Mouse (Mus musculus) liver, embryonic 13.5 days (tissue): ENCODE data around the gene Met. TPM values are rescaled to one million over a fixed set of nuclear protein-coding genes. Genes with fewer than 3 reads are reported as not detected.

Source experiments
- ATAC-seq: fragments of 200-750 bp; cut with Nextera tagmentation; 2 replicates; pipeline ENCODE4 v1.8.0; 2017; ENCODE audit warnings: low read depth, mild to moderate bottlenecking, moderate number of reproducible peaks, moderate library complexity
- DNase-seq: peaks from one replicate; pipeline ENCODE4 v3.0.0; 2022
- H3K27ac ChIP-seq: fragments of 300-500 bp; sonication (generic); 2 replicates; pipeline ENCODE4 v1.5.1; 2015; ENCODE audit warnings: moderate library complexity, mild to moderate bottlenecking, inconsistent platforms
- H3K27me3 ChIP-seq: fragments of 300-500 bp; sonication (generic); 2 replicates; pipeline ENCODE4 v1.6.1; 2015; ENCODE audit warnings: mild to moderate bottlenecking, inconsistent platforms
- H3K36me3 ChIP-seq: fragments of 300-500 bp; sonication (generic); 2 replicates; pipeline ENCODE4 v1.6.1; 2015; ENCODE audit warnings: mild to moderate bottlenecking, inconsistent platforms
- H3K4me1 ChIP-seq: fragments of 300-500 bp; sonication (generic); replicated peaks from 2 replicates; pipeline ENCODE4 v1.6.1; 2015; ENCODE audit warnings: inconsistent platforms
- H3K4me2 ChIP-seq: fragments of 300-500 bp; sonication (generic); 2 replicates; pipeline ENCODE4 v1.6.1; 2015; ENCODE audit warnings: inconsistent platforms, mild to moderate bottlenecking, moderate library complexity
- H3K4me3 ChIP-seq: fragments of 300-500 bp; sonication (generic); replicated peaks from 2 replicates; pipeline ENCODE4 v1.5.1; 2015; ENCODE audit warnings: mild to moderate bottlenecking, inconsistent platforms
- H3K9ac ChIP-seq: fragments of 300-500 bp; sonication (generic); 2 replicates; pipeline ENCODE4 v1.6.1; 2015; ENCODE audit warnings: mild to moderate bottlenecking, inconsistent platforms
- H3K9me3 ChIP-seq: fragments of 300-500 bp; sonication (generic); replicated peaks from 2 replicates; pipeline ENCODE4 v1.6.1; 2016; ENCODE audit warnings: inconsistent platforms
- WGBS: fragments of 180-500 bp; shearing (Covaris S2); methylation state at CpG from one replicate; pipeline ENCODE4 v1.1.7; 2015; ENCODE audit not compliant: insufficient replicate concordance; 5-methylcytosine and 5-hydroxymethylcytosine counted together
- polyA plus RNA-seq: library from polyadenylated mRNA; unstranded; fragments of >200 nt; fragmentation: Nextera tagmentation; extraction: Ambion mirVana; gene quantifications from 2 replicates; pipeline ENCODE4 v1.2.1, GENCODE M21; 2015

The Met gene
- polyA plus RNA-seq, 1 experiment from 2014 or later: 3.4 TPM

DNA sequence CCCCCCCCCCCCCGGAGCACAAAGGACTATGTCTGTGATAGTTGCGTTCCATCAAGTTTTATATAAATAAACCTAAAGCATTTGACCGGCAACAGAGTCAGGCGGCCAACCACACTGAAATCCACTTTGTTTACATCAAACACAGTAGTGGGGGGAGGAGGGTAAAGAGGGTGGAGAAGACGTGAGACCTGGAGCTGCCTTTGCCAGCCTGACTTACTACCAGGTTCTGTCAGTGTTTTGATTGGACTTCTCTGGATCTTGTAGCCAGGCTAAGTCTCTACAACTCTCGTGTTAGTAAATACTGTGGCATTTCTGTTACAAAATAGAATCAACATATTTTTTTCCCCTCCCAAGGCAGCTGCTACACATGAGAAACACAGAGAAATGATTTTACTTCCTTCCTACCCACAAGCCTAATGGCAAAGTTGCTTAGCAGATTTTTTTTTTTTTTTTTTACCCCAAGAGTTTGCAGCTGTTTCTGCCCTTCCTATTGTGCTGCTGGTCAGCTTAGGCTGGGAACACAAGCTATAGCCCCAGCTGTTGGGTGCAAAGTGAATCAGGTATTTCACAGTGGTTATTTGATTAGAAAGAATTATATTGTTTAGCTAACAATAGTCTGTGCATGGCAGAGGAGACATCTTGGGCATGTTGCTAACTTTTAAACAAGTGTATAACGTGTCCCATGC is 52.3 kb downstream of the Met start:
- H3K4me1 ChIP-seq: no peaks in the 10 kb centered on the region
- H3K27me3 ChIP-seq: no peaks in the 10 kb centered on the region
- H3K9ac ChIP-seq: no peak overlapping the region
- H3K4me2 ChIP-seq: no peak overlapping the region
- WGBS: 36% methylated on average over 7 of the region's 7 CpGs
- no peak overlapping the region for H3K4me3 ChIP-seq
- DNase-seq (no peak), ATAC-seq (no peak)
- no peak overlapping the region for H3K27ac ChIP-seq
- no peaks in the 10 kb centered on the region for H3K9me3 ChIP-seq
- no peaks in the 10 kb centered on the region for H3K36me3 ChIP-seq

DNA sequence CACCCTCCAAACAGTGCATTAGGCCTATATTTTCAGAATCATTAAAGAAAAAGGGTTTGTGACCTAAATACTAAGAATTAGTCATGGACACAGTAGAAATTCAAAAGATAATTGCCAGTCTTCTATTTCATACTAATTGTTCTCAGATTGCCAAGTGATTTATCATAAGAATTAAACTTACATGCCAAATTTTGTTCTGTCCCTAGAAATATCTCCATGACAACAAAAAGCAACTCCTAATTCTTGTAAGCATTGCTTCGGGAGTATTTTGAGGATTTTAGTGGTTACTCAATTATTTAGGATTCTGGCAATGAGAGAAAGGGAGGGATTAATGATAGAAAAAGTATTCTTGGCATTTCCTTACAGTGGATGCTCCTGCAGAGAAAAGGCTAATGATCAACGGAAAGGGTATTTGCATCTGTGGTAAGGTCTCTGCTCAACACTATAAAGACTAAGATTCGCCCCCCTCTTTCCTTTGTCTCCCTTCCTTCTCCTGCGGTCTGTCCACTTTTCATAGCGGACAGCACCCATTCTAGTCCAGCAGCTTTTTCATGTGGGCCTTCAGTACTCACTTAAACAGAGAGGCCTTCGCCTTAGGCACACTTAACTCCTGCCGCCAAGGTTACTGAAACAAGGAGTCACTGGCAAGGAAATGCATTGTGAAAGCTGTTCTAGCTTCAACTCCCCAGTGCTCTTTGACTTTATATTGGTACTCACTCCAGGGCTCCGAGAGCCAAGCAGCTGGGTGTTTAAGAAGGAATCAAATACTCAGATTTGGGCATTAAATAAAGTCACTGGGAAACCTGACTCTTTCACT is 58.5 kb downstream of the Met start:
- ATAC-seq (no peak), DNase-seq (no peak)
- Histone ChIP-seq H3K27ac (no peak overlapping the region), H3K9me3 (no peaks in the 10 kb centered on the region), H3K9ac (no peak overlapping the region), H3K4me2 (no peak overlapping the region), H3K4me3 (no peak overlapping the region), H3K27me3 (no peaks in the 10 kb centered on the region), H3K4me1 (0 out of 2 replicates have a peak, but pooled peaks cover 3% of the 10 kb centered on the region), H3K36me3 (no peaks in the 10 kb centered on the region)
- WGBS: 58% methylated on average over 8 of the region's 8 CpGs

DNA sequence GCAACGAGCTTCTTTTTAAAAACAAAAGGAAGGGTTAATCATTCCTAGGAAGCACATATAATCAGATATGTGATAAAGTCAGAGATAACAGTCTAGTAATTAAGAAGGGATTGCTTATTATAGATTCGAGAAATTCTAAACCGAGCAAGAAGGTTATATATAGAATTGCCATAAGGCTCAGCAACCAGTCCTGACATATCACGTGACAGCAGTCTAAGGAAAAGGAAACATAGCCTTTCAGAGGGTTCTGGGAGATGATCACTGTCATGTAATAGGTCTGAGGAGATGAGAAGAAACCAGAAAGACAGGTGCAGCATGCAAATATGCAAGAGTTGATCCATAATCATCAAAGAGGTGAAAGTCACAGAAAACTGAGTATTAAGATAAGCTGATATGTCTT is 59.3 kb downstream of the Met start:
- ATAC-seq: no peak
- Histone ChIP-seq H3K27me3 (no peaks in the 10 kb centered on the region), H3K36me3 (no peaks in the 10 kb centered on the region), H3K4me3 (no peak overlapping the region), H3K9ac (no peak overlapping the region), H3K27ac (no peak overlapping the region), H3K4me1 (0 out of 2 replicates have a peak, but pooled peaks cover 3% of the 10 kb centered on the region), H3K4me2 (no peak overlapping the region), H3K9me3 (no peaks in the 10 kb centered on the region)
- no peak for DNase-seq
- WGBS: 54% methylated on average over 4 of the region's 4 CpGs

DNA sequence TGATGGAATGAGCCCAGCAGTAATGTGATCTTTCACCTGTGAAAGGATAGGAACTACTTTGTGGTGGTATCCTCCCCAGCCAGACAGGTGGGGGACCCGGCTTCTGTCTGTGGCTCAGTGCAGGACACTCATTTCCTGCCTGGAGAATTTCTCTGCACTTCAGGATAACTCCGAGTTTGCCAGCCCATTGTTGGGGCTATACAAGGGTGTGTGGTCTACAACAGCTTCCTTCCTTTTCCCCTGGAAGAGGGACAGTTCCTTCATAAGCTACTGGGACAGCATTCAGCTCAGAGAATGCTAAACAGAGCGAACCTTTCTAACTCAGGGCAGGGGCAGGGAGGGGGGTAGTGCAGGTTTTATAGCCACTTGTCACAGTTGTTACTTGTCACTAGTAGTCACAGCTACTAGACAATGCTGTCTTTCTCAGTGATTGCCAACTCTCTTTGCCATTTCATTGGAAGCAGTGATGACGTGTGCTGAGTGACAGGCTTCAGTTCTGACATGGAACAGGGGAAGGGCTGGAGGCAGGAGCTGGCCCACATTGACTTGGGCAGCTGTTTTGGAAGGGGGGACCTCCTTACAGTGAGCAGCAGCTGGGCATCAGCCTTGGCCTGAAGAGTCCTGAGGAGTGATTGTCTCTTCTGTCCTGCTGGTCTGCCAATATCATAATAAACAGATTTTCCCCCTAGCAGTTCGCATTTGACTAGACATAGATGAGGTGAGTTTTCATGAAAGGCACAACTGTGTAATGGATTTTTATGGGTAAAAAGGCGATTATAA is 66.1 kb downstream of the Met start:
- WGBS: 34% methylated on average over 6 of the region's 6 CpGs
- Histone ChIP-seq H3K4me3 (no peak overlapping the region), H3K4me1 (no peaks in the 10 kb centered on the region), H3K9me3 (no peaks in the 10 kb centered on the region), H3K36me3 (no peaks in the 10 kb centered on the region), H3K27ac (no peak overlapping the region), H3K9ac (no peak overlapping the region), H3K4me2 (no peak overlapping the region), H3K27me3 (no peaks in the 10 kb centered on the region)
- no peak for ATAC-seq
- DNase-seq: no peak

DNA sequence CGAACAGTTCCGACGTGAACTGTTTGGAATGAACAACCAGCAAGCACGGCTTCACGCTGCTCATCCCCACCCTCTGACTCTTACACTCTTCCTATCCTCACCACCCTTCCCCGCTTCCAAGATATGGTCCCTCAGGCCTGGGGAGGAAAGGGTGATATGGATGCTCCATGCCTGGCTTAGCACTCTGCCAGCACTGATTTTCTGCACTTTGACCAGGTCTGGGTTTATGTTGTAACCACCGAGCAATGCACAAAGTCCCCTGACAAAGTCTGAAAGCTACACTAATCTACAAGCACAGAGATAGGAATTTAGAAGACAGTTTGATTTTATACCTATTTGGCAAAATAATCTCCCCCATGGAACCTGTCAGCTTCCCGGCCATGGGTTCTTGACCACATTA is 78.0 kb downstream of the Met start:
- Histone ChIP-seq H3K4me2 (no peak overlapping the region), H3K4me1 (0 out of 2 replicates have a peak, but pooled peaks cover 3% of the 10 kb centered on the region), H3K4me3 (no peak overlapping the region), H3K27ac (peak overlapping the region; percentile 43; the same call in 1 of the 2 replicates), H3K9me3 (no peaks in the 10 kb centered on the region), H3K9ac (no peak overlapping the region), H3K27me3 (no peaks in the 10 kb centered on the region), H3K36me3 (0 out of 2 replicates have a peak, but pooled peaks cover 3% of the 10 kb centered on the region)
- no peak for DNase-seq
- peak; percentile 66 for ATAC-seq
- WGBS: 67% methylated on average over 8 of the region's 8 CpGs

DNA sequence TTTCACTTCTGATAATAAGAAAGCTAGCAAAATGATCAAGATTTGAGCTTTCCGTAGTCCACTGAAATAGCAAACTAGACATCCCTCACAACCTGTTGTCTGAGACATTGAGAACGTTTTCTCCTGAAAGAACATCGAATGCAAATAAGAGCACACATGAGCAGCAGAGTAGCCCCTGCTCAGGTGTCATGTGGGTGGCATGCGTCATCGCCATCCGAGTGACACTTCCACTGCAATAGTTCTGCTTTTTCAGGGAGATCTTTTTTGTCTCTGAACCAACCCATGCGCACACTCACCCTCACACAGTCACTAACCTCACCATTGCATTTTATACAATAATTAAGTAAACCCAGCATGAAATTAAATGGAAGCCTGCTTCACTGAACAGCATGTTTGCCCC is 78.8 kb downstream of the Met start:
- H3K4me3 ChIP-seq: no peak overlapping the region
- DNase-seq (no peak), ATAC-seq (no peak)
- no peak overlapping the region for H3K27ac ChIP-seq
- no peak overlapping the region for H3K9ac ChIP-seq
- no peak overlapping the region for H3K4me2 ChIP-seq
- 0 out of 2 replicates have a peak, but pooled peaks cover 3% of the 10 kb centered on the region for H3K4me1 ChIP-seq
- no peaks in the 10 kb centered on the region for H3K9me3 ChIP-seq
- H3K36me3 ChIP-seq: 0 out of 2 replicates have a peak, but pooled peaks cover 3% of the 10 kb centered on the region
- no peaks in the 10 kb centered on the region for H3K27me3 ChIP-seq
- 65% methylated on average over 7 of the region's 7 CpGs for WGBS

DNA sequence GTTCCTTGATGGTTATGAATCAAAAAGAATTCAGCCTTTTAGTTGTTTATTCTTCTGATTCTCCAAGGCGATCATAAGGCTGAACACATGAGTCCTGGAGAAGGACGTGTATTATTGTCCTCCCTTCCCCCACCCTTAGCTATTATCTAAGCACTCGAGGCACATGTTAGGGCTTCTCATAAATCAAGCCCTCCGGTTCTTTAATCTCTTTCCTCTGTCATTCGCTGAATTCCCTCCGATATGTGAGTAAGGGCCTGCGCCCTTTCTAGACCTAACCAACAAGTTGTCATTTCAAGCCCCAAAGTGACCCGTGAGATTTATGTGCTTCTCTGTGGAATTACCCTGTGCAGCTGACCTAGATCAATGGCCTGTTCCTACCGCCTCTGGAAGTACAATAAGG is 81.9 kb downstream of the Met start:
- no peak for DNase-seq
- H3K4me3 ChIP-seq: no peak overlapping the region
- H3K27ac ChIP-seq: no peak overlapping the region

DNA sequence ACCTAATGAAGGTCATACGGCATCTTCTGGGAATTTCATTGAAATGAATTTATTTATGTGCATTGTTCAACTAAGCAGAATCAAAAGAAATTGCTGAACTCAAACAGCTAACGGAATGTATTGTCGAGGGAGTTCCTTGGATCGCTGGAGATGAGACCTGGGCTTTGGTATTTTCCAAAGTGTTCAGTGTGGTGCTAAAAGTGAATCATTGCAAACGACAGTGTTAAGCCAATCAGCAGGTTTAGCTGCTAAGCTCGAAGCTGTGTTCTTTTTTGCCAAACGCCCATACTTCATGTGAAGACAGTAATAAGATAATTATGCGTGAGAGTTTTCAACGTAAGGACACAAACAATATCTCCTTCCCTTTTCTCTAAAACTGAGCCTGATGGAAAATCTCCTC is 82.7 kb downstream of the Met start:
- H3K9me3 ChIP-seq: no peaks in the 10 kb centered on the region
- 0 out of 2 replicates have a peak, but pooled peaks cover 3% of the 10 kb centered on the region for H3K36me3 ChIP-seq
- no peak overlapping the region for H3K27ac ChIP-seq
- no peaks in the 10 kb centered on the region for H3K27me3 ChIP-seq
- no peak overlapping the region for H3K4me2 ChIP-seq
- no peak overlapping the region for H3K4me3 ChIP-seq
- DNase-seq (no peak), ATAC-seq (no peak)
- 0 out of 2 replicates have a peak, but pooled peaks cover 3% of the 10 kb centered on the region for H3K4me1 ChIP-seq
- H3K9ac ChIP-seq: no peak overlapping the region
- WGBS: 65% methylated on average over 9 of the region's 9 CpGs

More for the DNA sequence above, 81.9 kb downstream of the Met start:
- no peak overlapping the region for H3K4me2 ChIP-seq
- 0 out of 2 replicates have a peak, but pooled peaks cover 3% of the 10 kb centered on the region for H3K36me3 ChIP-seq
- H3K9me3 ChIP-seq: no peaks in the 10 kb centered on the region
- no peak overlapping the region for H3K9ac ChIP-seq
- H3K4me1 ChIP-seq: 0 out of 2 replicates have a peak, but pooled peaks cover 3% of the 10 kb centered on the region
- WGBS: 70% methylated on average over 9 of the region's 9 CpGs
- H3K27me3 ChIP-seq: no peaks in the 10 kb centered on the region
- ATAC-seq: no peak

DNA sequence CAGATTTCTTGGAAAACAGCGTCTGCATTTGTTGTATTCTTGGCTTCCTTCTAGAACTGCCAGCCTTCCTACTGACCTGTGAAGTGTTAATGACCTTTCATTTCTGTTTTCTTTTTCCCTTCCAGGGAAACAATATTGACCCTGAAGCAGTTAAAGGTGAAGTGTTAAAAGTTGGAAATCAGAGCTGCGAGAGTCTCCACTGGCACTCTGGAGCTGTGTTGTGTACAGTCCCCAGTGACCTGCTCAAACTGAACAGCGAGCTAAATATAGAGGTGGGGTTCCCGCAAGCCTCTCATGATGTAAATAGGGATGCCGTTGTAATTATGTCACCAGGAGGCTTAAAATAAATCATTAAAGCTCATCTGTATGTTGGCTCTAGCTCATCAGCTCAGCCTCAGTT is 83.2 kb downstream of the Met start:
- Histone ChIP-seq H3K4me3 (no peak overlapping the region), H3K4me1 (0 out of 2 replicates have a peak, but pooled peaks cover 3% of the 10 kb centered on the region), H3K9ac (no peak overlapping the region), H3K36me3 (0 out of 2 replicates have a peak, but pooled peaks cover 3% of the 10 kb centered on the region), H3K9me3 (no peaks in the 10 kb centered on the region), H3K27ac (no peak overlapping the region), H3K27me3 (no peaks in the 10 kb centered on the region), H3K4me2 (no peak overlapping the region)
- WGBS: 66% methylated on average over 5 of the region's 5 CpGs
- no peak for DNase-seq
- ATAC-seq: no peak

DNA sequence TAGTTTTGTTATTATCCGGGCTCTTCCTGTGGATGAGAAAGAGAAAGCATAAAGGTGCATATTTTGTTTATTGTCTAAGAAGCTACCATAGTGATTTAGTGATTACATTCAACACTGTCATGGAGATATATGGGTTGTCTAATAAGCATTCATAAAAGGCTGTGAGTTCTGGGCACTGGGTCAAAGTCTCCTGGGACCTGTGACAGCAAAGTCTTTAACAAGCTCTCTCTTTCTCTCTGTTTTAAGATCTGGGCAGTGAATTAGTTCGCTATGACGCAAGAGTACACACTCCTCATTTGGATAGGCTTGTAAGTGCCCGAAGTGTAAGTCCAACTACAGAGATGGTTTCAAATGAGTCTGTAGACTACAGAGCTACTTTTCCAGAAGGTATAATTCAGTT is 85.2 kb downstream of the Met start:
- 73% methylated on average over 4 of the region's 4 CpGs for WGBS
- no peaks in the 10 kb centered on the region for H3K9me3 ChIP-seq
- H3K27me3 ChIP-seq: no peaks in the 10 kb centered on the region
- H3K27ac ChIP-seq: no peak overlapping the region
- no peak overlapping the region for H3K9ac ChIP-seq
- 0 out of 2 replicates have a peak, but pooled peaks cover 2% of the 10 kb centered on the region for H3K4me1 ChIP-seq
- ATAC-seq (no peak), DNase-seq (no peak)
- H3K4me2 ChIP-seq: no peak overlapping the region
- H3K4me3 ChIP-seq: no peak overlapping the region
- H3K36me3 ChIP-seq: 0 out of 2 replicates have a peak, but pooled peaks cover 3% of the 10 kb centered on the region

DNA sequence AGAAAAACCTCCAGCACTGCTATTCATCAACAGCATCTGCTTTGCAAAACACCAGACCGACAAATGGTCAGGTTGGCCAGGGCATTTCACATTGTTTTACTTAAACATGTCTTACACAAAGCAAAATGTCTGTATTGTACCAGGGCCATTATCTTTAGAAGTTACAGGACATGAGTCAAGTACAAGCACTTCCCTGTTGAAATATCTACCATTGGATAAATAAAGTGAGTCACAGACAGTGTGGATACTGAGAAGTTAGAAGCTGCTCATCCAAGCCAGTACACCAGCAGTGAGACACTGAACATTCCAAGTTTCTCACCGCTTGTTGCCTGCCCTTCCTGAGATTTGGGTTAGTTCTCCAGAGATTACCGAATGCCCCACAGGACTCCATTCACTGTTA is 86.0 kb downstream of the Met start:
- H3K4me2 ChIP-seq: no peak overlapping the region
- 0 out of 2 replicates have a peak, but pooled peaks cover 3% of the 10 kb centered on the region for H3K36me3 ChIP-seq
- 73% methylated on average over 3 of the region's 3 CpGs for WGBS
- no peaks in the 10 kb centered on the region for H3K9me3 ChIP-seq
- no peak overlapping the region for H3K27ac ChIP-seq
- no peak overlapping the region for H3K9ac ChIP-seq
- 0 out of 2 replicates have a peak, but pooled peaks cover 2% of the 10 kb centered on the region for H3K4me1 ChIP-seq
- DNase-seq (no peak), ATAC-seq (no peak)
- H3K27me3 ChIP-seq: no peaks in the 10 kb centered on the region
- H3K4me3 ChIP-seq: no peak overlapping the region
